Mouse (Mus musculus) forebrain, embryonic 11.5 days (tissue): Measurements from ENCODE around the gene Mrpl9. TPM values are rescaled to one million over a fixed set of nuclear protein-coding genes. Genes with fewer than 3 reads are reported as not detected.

Experiments used
- ATAC-seq: fragments of 200-750 bp; cut with Nextera tagmentation; replicated peaks from 2 replicates; pipeline ENCODE4 v1.8.0; 2017; ENCODE audit warnings: moderate TSS enrichment; ENCODE audit not compliant: low FRiP score
- DNase-seq: peaks from one replicate; pipeline ENCODE4 v3.0.0-alpha.2; 2017; ENCODE audit warnings: low spot score
- H3K27ac ChIP-seq: fragments of 300-500 bp; sonication (generic); 2 replicates; pipeline ENCODE4 v1.5.1; 2014; ENCODE audit warnings: low read depth, low read length
- H3K27me3 ChIP-seq: fragments of 300-500 bp; sonication (generic); 2 replicates; pipeline ENCODE4 v1.6.1; 2014; ENCODE audit warnings: mild to moderate bottlenecking, low read length, mixed read lengths; ENCODE audit not compliant: control insufficient read depth, insufficient read depth
- H3K36me3 ChIP-seq: fragments of 300-500 bp; sonication (generic); 2 replicates; pipeline ENCODE4 v1.6.1; 2014; ENCODE audit warnings: mild to moderate bottlenecking, low read length, moderate library complexity, mixed read lengths; ENCODE audit not compliant: control insufficient read depth, insufficient read depth
- H3K4me1 ChIP-seq: fragments of 300-500 bp; sonication (generic); replicated peaks from 2 replicates; pipeline ENCODE4 v1.6.1; 2014; ENCODE audit warnings: low read length, mixed read lengths; ENCODE audit not compliant: control insufficient read depth, insufficient read depth
- H3K4me2 ChIP-seq: fragments of 300-500 bp; sonication (generic); 2 replicates; pipeline ENCODE4 v1.6.1; 2014; ENCODE audit warnings: low read depth, mild to moderate bottlenecking, low read length, moderate library complexity, mixed read lengths; ENCODE audit not compliant: severe bottlenecking
- H3K4me3 ChIP-seq: fragments of 300-500 bp; sonication (generic); 2 replicates; pipeline ENCODE4 v1.5.1; 2014; ENCODE audit warnings: low read depth, low read length
- H3K9ac ChIP-seq: fragments of 300-500 bp; sonication (generic); 2 replicates; pipeline ENCODE4 v1.6.1; 2014; ENCODE audit warnings: low read length
- H3K9me3 ChIP-seq: fragments of 300-500 bp; sonication (generic); 2 replicates; pipeline ENCODE4 v1.6.1; 2016; ENCODE audit warnings: low read length, mixed read lengths; ENCODE audit not compliant: control insufficient read depth
- WGBS: fragments of 180-500 bp; shearing (Covaris S2); extraction: QIAGEN DNeasy Blood & Tissue Kit; methylation state at CpG from one replicate; pipeline ENCODE4 v1.1.7; 2014; 5-methylcytosine and 5-hydroxymethylcytosine counted together
- polyA plus RNA-seq: library from polyadenylated mRNA; unstranded; fragments of >200 nt; fragmentation: Nextera tagmentation; extraction: Ambion mirVana; gene quantifications from 2 replicates; pipeline ENCODE4 v1.2.1, GENCODE M21; 2014

The Mrpl9 gene
- polyA plus RNA-seq, 1 experiment from 2014 or later: 67.0 TPM

GRCm38 (mm10) chr3:94456529-94457000 is 13.4 kb downstream of the Mrpl9 start:
- Histone ChIP-seq H3K27me3 (no peaks in the 10 kb centered on the region), H3K27ac (no peak overlapping the region), H3K4me2 (peak overlapping the region; percentile 36; the same call in 1 of the 2 replicates), H3K4me3 (peak overlapping the region; percentile 14), H3K9me3 (no peaks in the 10 kb centered on the region), H3K4me1 (no peaks in the 10 kb centered on the region), H3K9ac (no peak overlapping the region), H3K36me3 (no peaks in the 10 kb centered on the region)
- peak; percentile 93 for DNase-seq
- ATAC-seq: peak; percentile 90
- WGBS: 3% methylated on average over 12 of the region's 12 CpGs

GRCm38 (mm10) chr3:94457055-94457454 is 13.9 kb downstream of the Mrpl9 start:
- no peak overlapping the region; the same call in 1 of the 2 replicates for H3K4me3 ChIP-seq
- H3K9ac ChIP-seq: no peak overlapping the region
- ATAC-seq (no peak), DNase-seq (no peak)
- no peaks in the 10 kb centered on the region for H3K36me3 ChIP-seq
- no peaks in the 10 kb centered on the region for H3K27me3 ChIP-seq
- no peaks in the 10 kb centered on the region for H3K4me1 ChIP-seq
- no peaks in the 10 kb centered on the region for H3K9me3 ChIP-seq
- no peak overlapping the region for H3K27ac ChIP-seq
- H3K4me2 ChIP-seq: no peak overlapping the region
- 74% methylated on average over 3 of the region's 3 CpGs for WGBS

GRCm38 (mm10) chr3:94459834-94460233 is 16.7 kb downstream of the Mrpl9 start:
- Histone ChIP-seq H3K9ac (no peak overlapping the region), H3K4me2 (no peak overlapping the region), H3K4me3 (no peak overlapping the region), H3K4me1 (peaks cover 9% of the 10 kb centered on the region), H3K27me3 (no peaks in the 10 kb centered on the region), H3K9me3 (no peaks in the 10 kb centered on the region), H3K27ac (no peak overlapping the region), H3K36me3 (no peaks in the 10 kb centered on the region)
- DNase-seq: no peak
- no peak for ATAC-seq
- WGBS: 92% methylated on average over 2 of the region's 2 CpGs

GRCm38 (mm10) chr3:94463926-94464578 is 20.9 kb downstream of the Mrpl9 start:
- WGBS: 43% methylated on average over 11 of the region's 11 CpGs
- Histone ChIP-seq H3K27ac (peak overlapping the region; percentile 88), H3K4me2 (peak overlapping the region; percentile 21; the same call in 1 of the 2 replicates), H3K27me3 (no peaks in the 10 kb centered on the region), H3K4me1 (peaks cover 16% of the 10 kb centered on the region), H3K9me3 (no peaks in the 10 kb centered on the region), H3K36me3 (no peaks in the 10 kb centered on the region), H3K9ac (no peak overlapping the region), H3K4me3 (no peak overlapping the region)
- ATAC-seq (peak; percentile 81), DNase-seq (peak; percentile 67)

- WGBS: 40% methylated on average over 13 of the region's 13 CpGs
- peak; percentile 73 for ATAC-seq
- H3K9me3 ChIP-seq: no peaks in the 10 kb centered on the region
- H3K36me3 ChIP-seq: no peaks in the 10 kb centered on the region
- no peak overlapping the region for H3K4me3 ChIP-seq
- no peaks in the 10 kb centered on the region for H3K27me3 ChIP-seq
- H3K4me1 ChIP-seq: peaks cover 17% of the 10 kb centered on the region
- H3K4me2 ChIP-seq: no peak overlapping the region
- peak; percentile 62 for DNase-seq
- H3K9ac ChIP-seq: peak overlapping the region; percentile 27; the same call in 1 of the 2 replicates
- H3K27ac ChIP-seq: peak overlapping the region; percentile 88
Measured at GRCm38 (mm10) chr3:94465632-94466430, 22.7 kb downstream of the Mrpl9 start.

- DNase-seq (no peak), ATAC-seq (no peak)
- H3K27ac ChIP-seq: no peak overlapping the region
- no peaks in the 10 kb centered on the region for H3K9me3 ChIP-seq
- no peaks in the 10 kb centered on the region for H3K27me3 ChIP-seq
- WGBS: 61% methylated on average over 3 of the region's 3 CpGs
- no peak overlapping the region for H3K4me2 ChIP-seq
- H3K4me1 ChIP-seq: peaks cover 22% of the 10 kb centered on the region
- no peak overlapping the region for H3K4me3 ChIP-seq
- H3K36me3 ChIP-seq: no peaks in the 10 kb centered on the region
- H3K9ac ChIP-seq: no peak overlapping the region
Measured at GRCm38 (mm10) chr3:94468931-94469330, 25.8 kb downstream of the Mrpl9 start.

- Histone ChIP-seq H3K4me2 (peak overlapping the region; percentile 46), H3K27ac (no peak overlapping the region), H3K9ac (no peak overlapping the region), H3K4me3 (peak overlapping the region; percentile 25), H3K4me1 (peaks cover 11% of the 10 kb centered on the region; the same call in 1 of the 2 replicates), H3K36me3 (no peaks in the 10 kb centered on the region), H3K27me3 (no peaks in the 10 kb centered on the region), H3K9me3 (no peaks in the 10 kb centered on the region)
- ATAC-seq (peak; percentile 81), DNase-seq (peak; percentile 85)
- WGBS: 12% methylated on average over 28 of the region's 28 CpGs
Measured at GRCm38 (mm10) chr3:94472447-94473114, 29.5 kb downstream of the Mrpl9 start.

- no peak overlapping the region for H3K27ac ChIP-seq
- peak overlapping the region; percentile 46; the same call in 1 of the 2 replicates for H3K4me2 ChIP-seq
- peaks cover 12% of the 10 kb centered on the region; the same call in 1 of the 2 replicates for H3K4me1 ChIP-seq
- DNase-seq (no peak), ATAC-seq (no peak)
- H3K9ac ChIP-seq: no peak overlapping the region
- WGBS: 54% methylated on average over 10 of the region's 10 CpGs
- no peaks in the 10 kb centered on the region for H3K9me3 ChIP-seq
- H3K4me3 ChIP-seq: no peak overlapping the region
- no peaks in the 10 kb centered on the region for H3K36me3 ChIP-seq
- no peaks in the 10 kb centered on the region for H3K27me3 ChIP-seq
Measured at GRCm38 (mm10) chr3:94473115-94473505, 30.0 kb downstream of the Mrpl9 start.
